Mouse (Mus musculus) liver, postnatal 0 days (tissue): ENCODE measurements around the gene Pibf1.

Experiments
- CTCF ChIP-seq: sonication (generic); IDR thresholded peaks from 2 replicates; pipeline ENCODE4 v1.5.1; 2016; ENCODE audit warnings: antibody characterized with exemption, low read depth
- EP300 ChIP-seq: IDR thresholded peaks from 2 replicates; pipeline ENCODE4 v1.6.1; 2016; ENCODE audit warnings: antibody characterized with exemption, low read depth, mild to moderate bottlenecking

DNA sequence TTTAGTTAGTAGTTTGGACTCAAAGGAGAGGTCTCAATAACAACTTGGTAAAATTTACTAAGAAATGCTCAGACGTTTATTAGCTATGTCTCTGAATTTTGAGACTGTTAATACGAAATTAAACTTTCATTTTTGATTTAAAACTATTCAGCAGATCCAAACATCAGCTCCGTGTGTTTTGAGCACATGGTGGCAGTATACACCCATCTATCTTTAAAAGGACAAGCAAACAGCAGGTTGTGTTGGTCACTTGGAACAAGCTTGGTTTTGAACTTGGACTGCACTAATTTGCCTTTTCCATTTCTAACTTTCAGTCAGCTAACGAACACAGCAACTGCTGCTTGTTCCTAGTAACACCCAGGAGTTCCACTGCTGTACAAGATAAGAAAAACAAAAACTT, 18.4 kb downstream of the Pibf1 start:
- TF ChIP-seq CTCF: no peak
- TF ChIP-seq EP300: no peak
